Mouse (Mus musculus) urinary bladder, postnatal 25 days (tissue): ENCODE data around the gene Nrxn1.
A peak's percentile ranks its signal among the peaks of the same experiment; 100 is the strongest.

ENCODE experiments used
- DNase-seq: peaks from one replicate; pipeline ENCODE4 v3.0.0; 2022; ENCODE audit warnings: low spot score

Nrxn1 gene

GRCm38 (mm10) chr17:90809197-90810163 lies 283.4 kb downstream of the Nrxn1 start:
- DNase-seq: peak; percentile 51

GRCm38 (mm10) chr17:90808256-90808655 lies 284.6 kb downstream of the Nrxn1 start:
- DNase-seq: no peak

GRCm38 (mm10) chr17:90807199-90807598 lies 285.7 kb downstream of the Nrxn1 start:
- DNase-seq: no peak

GRCm38 (mm10) chr17:90798689-90799088 lies 294.2 kb downstream of the Nrxn1 start:
- no peak for DNase-seq

GRCm38 (mm10) chr17:90797659-90798288 lies 295.1 kb downstream of the Nrxn1 start:
- no peak for DNase-seq

- DNase-seq: no peak
Observed at GRCm38 (mm10) chr17:90796974-90797373, 295.9 kb downstream of the Nrxn1 start.

- no peak for DNase-seq
Observed at GRCm38 (mm10) chr17:90788491-90789127, 304.3 kb downstream of the Nrxn1 start.

GRCm38 (mm10) chr17:90788040-90788439 lies 304.8 kb downstream of the Nrxn1 start:
- no peak for DNase-seq

- DNase-seq: no peak
Observed at GRCm38 (mm10) chr17:90787121-90787788, 305.6 kb downstream of the Nrxn1 start.

GRCm38 (mm10) chr17:90780481-90780880 lies 312.4 kb downstream of the Nrxn1 start:
- DNase-seq: no peak

- DNase-seq: no peak
Observed at GRCm38 (mm10) chr17:90775397-90775796, 317.5 kb downstream of the Nrxn1 start.

GRCm38 (mm10) chr17:90773233-90773632 lies 319.6 kb downstream of the Nrxn1 start:
- no peak for DNase-seq

- no peak for DNase-seq
Observed at GRCm38 (mm10) chr17:90768216-90768615, 324.7 kb downstream of the Nrxn1 start.

GRCm38 (mm10) chr17:90727124-90727523 lies 365.7 kb downstream of the Nrxn1 start:
- no peak for DNase-seq

- DNase-seq: no peak
Observed at GRCm38 (mm10) chr17:90704773-90705172, 388.1 kb downstream of the Nrxn1 start.

- DNase-seq: no peak
Observed at GRCm38 (mm10) chr17:90702626-90703025, 390.2 kb downstream of the Nrxn1 start.

GRCm38 (mm10) chr17:90696071-90696800 lies 396.6 kb downstream of the Nrxn1 start:
- no peak for DNase-seq

- DNase-seq: no peak
Observed at GRCm38 (mm10) chr17:90695086-90695584, 397.7 kb downstream of the Nrxn1 start.

- DNase-seq: no peak
Observed at GRCm38 (mm10) chr17:90684172-90684571, 408.7 kb downstream of the Nrxn1 start.

GRCm38 (mm10) chr17:90681019-90681418 lies 411.9 kb downstream of the Nrxn1 start:
- no peak for DNase-seq

GRCm38 (mm10) chr17:90676676-90677075 lies 416.2 kb downstream of the Nrxn1 start:
- no peak for DNase-seq
